Mouse (Mus musculus) forebrain, embryonic 15.5 days (tissue): ENCODE measurements around the gene Mettl23. TPM values are rescaled to one million over a fixed set of nuclear protein-coding genes. Genes with fewer than 3 reads are reported as not detected.

Source experiments
- ATAC-seq: fragments of 200-750 bp; cut with Nextera tagmentation; replicated peaks from 2 replicates; pipeline ENCODE4 v1.8.0; 2017; ENCODE audit warnings: mild to moderate bottlenecking, moderate TSS enrichment, moderate library complexity
- H3K27ac ChIP-seq: fragments of 300-500 bp; sonication (generic); replicated peaks from 2 replicates; pipeline ENCODE4 v1.5.1; 2015; ENCODE audit warnings: mild to moderate bottlenecking, inconsistent platforms
- H3K27me3 ChIP-seq: fragments of 300-500 bp; sonication (generic); 2 replicates; pipeline ENCODE4 v1.6.1; 2015; ENCODE audit warnings: inconsistent platforms
- H3K36me3 ChIP-seq: fragments of 300-500 bp; sonication (generic); 2 replicates; pipeline ENCODE4 v1.6.1; 2015; ENCODE audit warnings: mild to moderate bottlenecking, inconsistent platforms
- H3K4me1 ChIP-seq: fragments of 300-500 bp; sonication (generic); 2 replicates; pipeline ENCODE4 v1.6.1; 2015; ENCODE audit warnings: inconsistent platforms
- H3K4me2 ChIP-seq: fragments of 300-500 bp; sonication (generic); replicated peaks from 2 replicates; pipeline ENCODE4 v1.6.1; 2015; ENCODE audit warnings: mild to moderate bottlenecking, inconsistent platforms
- H3K4me3 ChIP-seq: fragments of 300-500 bp; sonication (generic); 2 replicates; pipeline ENCODE4 v1.5.1; 2015; ENCODE audit warnings: mild to moderate bottlenecking, inconsistent platforms
- H3K9ac ChIP-seq: fragments of 300-500 bp; sonication (generic); replicated peaks from 2 replicates; pipeline ENCODE4 v1.6.1; 2015; ENCODE audit warnings: mild to moderate bottlenecking, inconsistent platforms
- H3K9me3 ChIP-seq: fragments of 300-500 bp; sonication (generic); 2 replicates; pipeline ENCODE4 v1.6.1; 2016; ENCODE audit warnings: inconsistent platforms
- WGBS: fragments of 180-500 bp; shearing (Covaris S2); methylation state at CpG from one replicate; pipeline ENCODE4 v1.1.7; 2015; ENCODE audit warnings: mixed read lengths; 5-methylcytosine and 5-hydroxymethylcytosine counted together
- polyA plus RNA-seq: library from polyadenylated mRNA; unstranded; fragments of >200 nt; fragmentation: Nextera tagmentation; extraction: Ambion mirVana; gene quantifications from 2 replicates; pipeline ENCODE4 v1.2.1, GENCODE M21; 2015

Mettl23 gene
- polyA plus RNA-seq, 1 experiment from 2014 or later, result 87.5 TPM

DNA sequence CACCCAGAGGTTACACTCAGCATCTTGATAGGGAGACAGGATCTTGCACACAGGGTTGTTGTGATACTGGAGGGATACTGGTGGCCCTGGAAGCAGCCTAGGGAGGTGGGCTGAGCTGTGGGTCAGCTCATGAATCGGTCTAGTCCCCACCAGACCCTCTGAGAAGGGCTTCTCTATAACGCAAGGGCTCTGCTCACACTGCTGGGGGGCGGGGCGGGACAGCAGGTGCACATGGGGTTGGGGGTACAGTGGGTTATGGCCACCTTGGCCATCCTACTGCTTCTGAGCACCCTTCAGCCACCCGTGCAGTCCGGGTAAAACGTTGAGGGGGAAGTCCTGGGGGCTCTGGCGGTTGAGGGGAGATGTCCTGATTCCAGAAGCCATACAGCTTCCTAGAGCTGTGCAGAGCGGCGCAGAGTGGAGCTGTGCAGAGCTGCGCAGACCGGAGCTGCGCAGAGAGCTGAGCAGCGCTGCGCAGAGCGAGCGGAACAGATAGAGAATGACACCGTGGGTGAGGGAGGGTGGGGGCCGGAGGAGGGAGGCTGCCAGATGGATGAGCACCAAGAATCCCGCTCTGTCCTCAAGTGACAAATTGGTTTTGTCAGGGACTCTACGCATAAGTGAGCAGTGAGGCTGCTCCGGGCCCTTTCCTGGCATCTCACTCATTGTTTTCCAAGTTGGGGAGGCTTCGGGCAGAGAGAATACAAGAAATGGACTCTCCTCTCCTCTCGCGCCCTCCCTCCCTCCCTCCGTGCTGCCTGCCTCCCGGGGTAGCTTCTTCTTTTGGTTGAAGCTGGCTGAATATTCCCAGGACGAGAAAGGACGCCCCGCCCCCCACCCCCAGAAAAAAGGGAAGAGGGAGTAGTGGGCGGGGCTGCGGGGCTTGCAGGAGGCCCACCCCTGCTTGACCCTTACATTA is 31.8 kb upstream of the Mettl23 start:
- Histone ChIP-seq H3K9ac (peak overlapping the region; percentile 52), H3K9me3 (no peaks in the 10 kb centered on the region), H3K4me2 (peak overlapping the region; percentile 69), H3K36me3 (no peaks in the 10 kb centered on the region), H3K4me1 (peaks cover 66% of the 10 kb centered on the region), H3K27ac (peak overlapping the region; percentile 93), H3K4me3 (peak overlapping the region; percentile 41), H3K27me3 (no peaks in the 10 kb centered on the region)
- 4% methylated on average over 29 of the region's 32 CpGs for WGBS
- ATAC-seq, result peak; percentile 95

- H3K4me2 ChIP-seq, result no peak overlapping the region
- peak overlapping the region; percentile 51; the same call in 1 of the 2 replicates for H3K27ac ChIP-seq
- ATAC-seq, result no peak
- H3K4me3 ChIP-seq, result no peak overlapping the region
- no peak overlapping the region for H3K9ac ChIP-seq
- peaks cover 57% of the 10 kb centered on the region for H3K4me1 ChIP-seq
- WGBS, result 42% methylated on average over 21 of the region's 21 CpGs
- H3K36me3 ChIP-seq, result no peaks in the 10 kb centered on the region
- H3K9me3 ChIP-seq, result no peaks in the 10 kb centered on the region
- H3K27me3 ChIP-seq, result no peaks in the 10 kb centered on the region
Observed at GRCm38 (mm10) chr11:116812793-116813529, 30.1 kb upstream of the Mettl23 start.

- ATAC-seq, result no peak
- H3K27ac ChIP-seq, result peak overlapping the region; percentile 51
- H3K36me3 ChIP-seq, result no peaks in the 10 kb centered on the region
- no peak overlapping the region for H3K4me2 ChIP-seq
- H3K9me3 ChIP-seq, result no peaks in the 10 kb centered on the region
- 67% methylated on average over 13 of the region's 13 CpGs for WGBS
- H3K4me1 ChIP-seq, result peaks cover 50% of the 10 kb centered on the region
- H3K27me3 ChIP-seq, result no peaks in the 10 kb centered on the region
- H3K4me3 ChIP-seq, result no peak overlapping the region
- H3K9ac ChIP-seq, result no peak overlapping the region; the same call in 1 of the 2 replicates
Observed at GRCm38 (mm10) chr11:116813610-116814009, 29.5 kb upstream of the Mettl23 start.

DNA sequence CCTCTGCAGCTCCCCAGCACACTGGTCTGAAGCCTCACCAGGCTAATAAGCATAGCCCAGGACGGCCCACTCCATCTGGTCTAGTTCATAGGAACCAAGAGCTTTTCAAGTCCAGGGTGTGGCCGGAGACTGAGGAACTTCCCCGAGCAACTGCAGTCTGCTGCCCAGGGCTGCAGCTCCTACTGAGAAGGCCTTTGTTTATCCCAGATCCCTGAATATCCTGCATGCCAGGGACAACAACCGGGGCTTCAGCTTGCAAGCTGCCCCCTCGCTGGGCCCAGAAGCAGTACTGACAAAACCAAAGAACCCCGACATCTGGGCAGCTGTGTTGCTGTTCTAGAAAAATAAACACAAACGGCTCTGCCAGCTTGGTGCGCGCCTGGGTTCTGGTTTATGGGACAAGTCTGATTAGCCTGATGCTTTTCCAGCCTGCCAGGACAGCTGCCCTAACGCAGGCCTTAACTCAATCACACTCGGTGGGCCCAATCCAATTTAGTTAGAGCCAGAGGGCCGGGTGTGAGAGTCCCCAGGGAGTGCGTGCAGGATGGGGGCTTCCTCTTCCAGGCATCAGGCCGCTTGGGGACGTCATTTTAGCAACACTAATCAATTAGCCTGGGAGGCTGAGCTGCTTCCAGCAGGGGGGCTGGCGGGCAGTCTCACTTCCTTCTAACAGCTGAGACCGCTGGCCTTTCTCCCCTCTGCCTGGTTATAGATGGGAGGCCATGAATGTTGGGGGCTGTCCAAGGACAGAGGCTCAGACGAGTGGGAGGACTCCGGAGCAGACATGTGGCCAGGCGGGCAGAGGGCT is 28.8 kb upstream of the Mettl23 start:
- H3K4me3 ChIP-seq, result no peak overlapping the region
- H3K36me3 ChIP-seq, result no peaks in the 10 kb centered on the region
- peaks cover 50% of the 10 kb centered on the region for H3K4me1 ChIP-seq
- no peaks in the 10 kb centered on the region for H3K9me3 ChIP-seq
- 6% methylated on average over 20 of the region's 20 CpGs for WGBS
- H3K4me2 ChIP-seq, result no peak overlapping the region
- ATAC-seq, result no peak
- no peaks in the 10 kb centered on the region for H3K27me3 ChIP-seq
- peak overlapping the region; percentile 51 for H3K27ac ChIP-seq
- H3K9ac ChIP-seq, result no peak overlapping the region; the same call in 1 of the 2 replicates

DNA sequence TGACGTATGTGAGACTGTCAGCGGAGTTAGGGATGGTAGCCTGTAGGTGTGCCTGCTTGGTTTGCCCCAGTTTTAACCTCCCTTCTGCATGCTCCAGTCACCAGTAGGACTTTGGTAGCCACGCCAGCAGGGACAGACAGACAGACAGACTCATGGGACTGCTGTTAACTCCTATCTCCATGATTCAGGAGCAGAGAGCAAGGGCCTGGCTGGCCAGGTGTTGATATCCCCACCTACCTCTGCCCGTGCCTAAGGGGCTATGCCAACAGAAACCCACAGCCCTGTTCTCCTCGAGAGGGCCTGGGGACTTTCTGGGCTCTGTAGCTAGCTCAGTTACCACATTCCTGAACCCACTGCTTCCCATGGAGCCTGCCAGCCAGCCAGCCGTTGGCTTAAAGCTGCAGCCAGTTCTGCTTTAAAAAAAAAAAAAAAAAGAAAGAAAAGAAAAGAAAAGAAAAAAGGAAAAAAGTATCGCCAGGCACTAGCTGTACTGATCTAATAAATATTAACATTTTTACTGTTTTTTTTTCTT is 28.1 kb upstream of the Mettl23 start:
- Histone ChIP-seq H3K4me3 (no peak overlapping the region), H3K9me3 (no peaks in the 10 kb centered on the region), H3K27ac (peak overlapping the region; percentile 51), H3K4me1 (peaks cover 50% of the 10 kb centered on the region), H3K9ac (no peak overlapping the region), H3K36me3 (no peaks in the 10 kb centered on the region), H3K27me3 (no peaks in the 10 kb centered on the region), H3K4me2 (no peak overlapping the region)
- no peak for ATAC-seq
- WGBS, result 28% methylated on average over 7 of the region's 7 CpGs

DNA sequence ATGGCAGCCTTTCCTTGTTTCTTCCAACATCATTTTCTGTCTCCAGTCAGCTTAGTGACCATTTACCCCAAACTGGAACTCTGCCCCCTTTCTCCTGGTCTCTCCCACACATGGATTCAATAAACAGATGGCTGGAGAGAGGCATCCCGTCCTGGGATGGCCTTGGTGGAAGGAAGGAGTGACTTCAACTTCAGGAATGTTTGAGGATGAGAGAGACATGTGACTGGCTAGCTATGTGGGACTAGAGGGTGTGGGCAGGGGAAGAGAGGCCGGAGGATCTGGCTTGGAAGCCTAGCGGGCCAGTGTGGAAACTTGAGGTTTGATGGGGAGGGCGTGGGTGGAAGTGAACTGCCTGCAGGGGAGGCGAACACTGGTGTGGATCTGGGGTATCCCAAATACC is 26.3 kb upstream of the Mettl23 start:
- H3K27ac ChIP-seq, result no peak overlapping the region

GRCm38 (mm10) chr11:116817567-116817966 is 25.5 kb upstream of the Mettl23 start:
- Histone ChIP-seq H3K9me3 (no peaks in the 10 kb centered on the region), H3K27ac (no peak overlapping the region), H3K4me3 (no peak overlapping the region), H3K9ac (no peak overlapping the region), H3K4me1 (peaks cover 32% of the 10 kb centered on the region), H3K27me3 (no peaks in the 10 kb centered on the region), H3K4me2 (no peak overlapping the region), H3K36me3 (no peaks in the 10 kb centered on the region)
- WGBS, result 95% methylated on average over 5 of the region's 5 CpGs
- ATAC-seq, result no peak

More for the DNA sequence above, 26.3 kb upstream of the Mettl23 start:
- no peaks in the 10 kb centered on the region for H3K36me3 ChIP-seq
- no peak overlapping the region for H3K4me3 ChIP-seq
- H3K4me2 ChIP-seq, result no peak overlapping the region
- no peaks in the 10 kb centered on the region for H3K9me3 ChIP-seq
- WGBS, result 94% methylated on average over 5 of the region's 5 CpGs
- ATAC-seq, result no peak
- H3K9ac ChIP-seq, result no peak overlapping the region
- H3K4me1 ChIP-seq, result peaks cover 38% of the 10 kb centered on the region
- no peaks in the 10 kb centered on the region for H3K27me3 ChIP-seq

- Histone ChIP-seq H3K36me3 (no peaks in the 10 kb centered on the region), H3K27me3 (no peaks in the 10 kb centered on the region), H3K4me2 (no peak overlapping the region), H3K4me1 (peaks cover 20% of the 10 kb centered on the region), H3K4me3 (no peak overlapping the region), H3K9ac (no peak overlapping the region), H3K9me3 (no peaks in the 10 kb centered on the region), H3K27ac (no peak overlapping the region)
- ATAC-seq, result no peak
- 71% methylated on average over 8 of the region's 8 CpGs for WGBS
Observed at GRCm38 (mm10) chr11:116818722-116819121, 24.4 kb upstream of the Mettl23 start.

DNA sequence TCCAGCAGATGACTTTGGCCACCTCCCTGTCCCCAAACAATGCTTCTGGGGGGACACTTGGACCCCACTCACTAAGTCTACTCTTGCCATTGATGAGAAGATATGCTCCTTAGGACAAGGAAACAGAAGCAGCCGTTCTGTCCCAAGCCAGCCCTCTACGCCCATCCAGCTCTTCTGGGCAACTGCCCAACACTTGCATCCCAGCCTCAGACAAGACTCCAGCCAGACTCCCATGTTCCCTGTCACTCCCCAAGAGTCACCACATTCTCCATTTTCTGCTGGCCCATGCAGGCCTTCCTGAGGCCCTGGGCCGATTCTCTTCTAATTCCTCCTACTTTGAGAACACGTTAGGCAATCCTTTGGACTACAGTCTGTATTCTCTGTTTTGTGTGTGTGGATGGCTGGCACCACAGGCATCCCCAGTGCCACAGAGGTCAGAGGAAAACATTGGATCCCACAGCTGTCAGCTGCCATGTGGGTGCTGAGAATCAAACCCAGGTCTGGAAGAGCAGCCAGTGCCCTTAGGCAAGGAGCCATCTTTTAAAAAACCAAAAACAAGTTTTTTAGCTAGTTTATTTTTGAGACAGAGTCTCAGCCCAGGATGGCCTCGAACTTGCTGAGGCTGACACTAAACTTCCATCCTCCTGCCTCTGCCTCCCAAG is 23.0 kb upstream of the Mettl23 start:
- no peaks in the 10 kb centered on the region for H3K27me3 ChIP-seq
- H3K27ac ChIP-seq, result no peak overlapping the region
- H3K9ac ChIP-seq, result no peak overlapping the region
- no peak overlapping the region for H3K4me2 ChIP-seq
- 87% methylated on average over 5 of the region's 5 CpGs for WGBS
- peaks cover 7% of the 10 kb centered on the region; the same call in 1 of the 2 replicates for H3K4me1 ChIP-seq
- no peak overlapping the region for H3K4me3 ChIP-seq
- ATAC-seq, result no peak
- no peaks in the 10 kb centered on the region for H3K36me3 ChIP-seq
- H3K9me3 ChIP-seq, result no peaks in the 10 kb centered on the region

- H3K9me3 ChIP-seq, result no peaks in the 10 kb centered on the region
- no peak overlapping the region for H3K4me2 ChIP-seq
- no peak overlapping the region for H3K27ac ChIP-seq
- no peak overlapping the region for H3K4me3 ChIP-seq
- H3K4me1 ChIP-seq, result 0 out of 2 replicates have a peak, but pooled peaks cover 4% of the 10 kb centered on the region
- no peak overlapping the region for H3K9ac ChIP-seq
- no peak for ATAC-seq
- WGBS, result 48% methylated on average over 13 of the region's 13 CpGs
- no peaks in the 10 kb centered on the region for H3K27me3 ChIP-seq
- H3K36me3 ChIP-seq, result no peaks in the 10 kb centered on the region
Observed at GRCm38 (mm10) chr11:116821057-116821940, 21.8 kb upstream of the Mettl23 start.
